Mouse (Mus musculus) gastrocnemius, adult 2 months (tissue): Measurements from ENCODE around the gene Hoxa7. TPM values are rescaled to one million over a fixed set of nuclear protein-coding genes. Genes with fewer than 3 reads are reported as not detected.
A peak's percentile ranks its signal among the peaks of the same experiment; 100 is the strongest.

Source experiments
- DNase-seq: peaks from one replicate; pipeline ENCODE4 v3.0.0; 2022
- H3K27ac ChIP-seq: fragments of 200-600 bp; 2 replicates; pipeline ENCODE4 v1.8.1; 2022; ENCODE audit warnings: mild to moderate bottlenecking
- H3K4me3 ChIP-seq: fragments of 200-600 bp; 2 replicates; pipeline ENCODE4 v1.8.1; 2022; ENCODE audit warnings: mild to moderate bottlenecking, moderate library complexity
- CTCF ChIP-seq: fragments of 200-600 bp; IDR thresholded peaks from 2 replicates; pipeline ENCODE4 v1.8.1; 2022; ENCODE audit warnings: antibody characterized with exemption, mild to moderate bottlenecking, moderate library complexity
- intact Hi-C: fragments of 180-260 bp; cut with DNase I; formaldehyde crosslinking; loops from one replicate; pipeline ENCODE4 v1.15.1; 2025
- total RNA-seq, 2 experiments: library from RNA; stranded (reverse); gene quantifications; 2 replicates each; pipeline ENCODE4 v1.2.3; 2021

Gene Hoxa7
- total RNA-seq, 2 experiments from 2014 or later, result 4.7 to 5.0 TPM

GRCm38 (mm10) chr6:52185834-52186233, 35.8 kb downstream of the Hoxa7 start:
- TF ChIP-seq CTCF, result no peak
- no peak overlapping the region for H3K4me3 ChIP-seq
- no peak for DNase-seq
- no peak overlapping the region for H3K27ac ChIP-seq
- intact Hi-C loops, result no loop called here

GRCm38 (mm10) chr6:52185222-52185621, 36.4 kb downstream of the Hoxa7 start:
- no peak for DNase-seq
- H3K4me3 ChIP-seq, result peak overlapping the region; percentile 46
- intact Hi-C loops, result no loop called here
- no peak for TF ChIP-seq CTCF
- no peak overlapping the region for H3K27ac ChIP-seq

- intact Hi-C loops, result no loop called here
- H3K27ac ChIP-seq, result no peak overlapping the region
- TF ChIP-seq CTCF, result no peak
- no peak for DNase-seq
- no peak overlapping the region for H3K4me3 ChIP-seq
Measured at GRCm38 (mm10) chr6:52184668-52185067, 37.0 kb downstream of the Hoxa7 start.

- Histone ChIP-seq H3K27ac (no peak overlapping the region), H3K4me3 (no peak overlapping the region)
- intact Hi-C loops, result no loop called here
- no peak for TF ChIP-seq CTCF
- no peak for DNase-seq
Measured at GRCm38 (mm10) chr6:52183311-52184080, 38.2 kb downstream of the Hoxa7 start.

GRCm38 (mm10) chr6:52182793-52183192, 38.9 kb downstream of the Hoxa7 start:
- no peak for TF ChIP-seq CTCF
- no peak overlapping the region for H3K4me3 ChIP-seq
- no peak for DNase-seq
- no peak overlapping the region for H3K27ac ChIP-seq
- intact Hi-C loops, result no loop called here

- DNase-seq, result no peak
- Histone ChIP-seq H3K27ac (no peak overlapping the region), H3K4me3 (no peak overlapping the region)
- no peak for TF ChIP-seq CTCF
- intact Hi-C loops, result no loop called here
Measured at GRCm38 (mm10) chr6:52182030-52182429, 39.6 kb downstream of the Hoxa7 start.

GRCm38 (mm10) chr6:52180726-52181125, 40.9 kb downstream of the Hoxa7 start:
- no peak for TF ChIP-seq CTCF
- intact Hi-C loops, result no loop called here
- no peak for DNase-seq
- H3K27ac ChIP-seq, result no peak overlapping the region
- H3K4me3 ChIP-seq, result no peak overlapping the region

- Histone ChIP-seq H3K27ac (peak overlapping the region; percentile 56; the same call in 1 of the 2 replicates), H3K4me3 (peak overlapping the region; percentile 48)
- DNase-seq, result no peak
- intact Hi-C loops, result no loop called here
- TF ChIP-seq CTCF, result no peak
Measured at GRCm38 (mm10) chr6:52180213-52180710, 41.4 kb downstream of the Hoxa7 start.

- peak overlapping the region; percentile 56; the same call in 1 of the 2 replicates for H3K27ac ChIP-seq
- no peak for DNase-seq
- intact Hi-C loops, result no loop called here
- H3K4me3 ChIP-seq, result peak overlapping the region; percentile 48
- no peak for TF ChIP-seq CTCF
Measured at GRCm38 (mm10) chr6:52179690-52180089, 42.0 kb downstream of the Hoxa7 start.

GRCm38 (mm10) chr6:52178918-52179665, 42.6 kb downstream of the Hoxa7 start:
- no peak for DNase-seq
- intact Hi-C loops, result no loop called here
- Histone ChIP-seq H3K4me3 (peak overlapping the region; percentile 48), H3K27ac (peak overlapping the region; percentile 56; the same call in 1 of the 2 replicates)
- no peak for TF ChIP-seq CTCF

- H3K27ac ChIP-seq, result no peak overlapping the region; the same call in 1 of the 2 replicates
- intact Hi-C loops, result no loop called here
- DNase-seq, result no peak
- 0 out of 2 replicates have a peak overlapping the region, but pooled peaks have one; percentile 72 for H3K4me3 ChIP-seq
- TF ChIP-seq CTCF, result no peak
Measured at GRCm38 (mm10) chr6:52177806-52178205, 43.8 kb downstream of the Hoxa7 start.

- intact Hi-C loops, result no loop called here
- Histone ChIP-seq H3K4me3 (peak within 1 kb of the TSS; percentile 72), H3K27ac (peak within 1 kb of the TSS; percentile 71)
- DNase-seq, result no peak
- TF ChIP-seq CTCF, result no peak
Measured at GRCm38 (mm10) chr6:52177061-52177735, 44.5 kb downstream of the Hoxa7 start, which contains the start of gene 5730596B20Rik. TSS of gene 5730596B20Rik (plus strand) at chr6:52177498.
